17 mouse cellular contexts compared by ENCODE assay signal in genomic region chr5:65919904-65920303, GRCm38 (mm10). TPM values are rescaled to one million over a fixed set of nuclear protein-coding genes. Genes with fewer than 3 reads are reported as not detected.
"Had no signal": no experiment of that assay in that cellular context is flagged by ENCODE, and none has a peak within 500 bp of the region (broad histone marks: within the 10 kb centered on the region; RNA-seq: fewer than 3 reads in every experiment).

No protein-coding gene starts in this region.

- H3K27me3 ChIP-seq: limb, embryonic 13.5 days; liver, embryonic 15.5 days; megakaryocyte, embryonic 14.5 days; midbrain, embryonic 12.5 days; neural tube, embryonic 13.5 days had no signal

- H3K4me1 ChIP-seq: liver, embryonic 15.5 days had no signal

- H3K36me3 ChIP-seq: limb, embryonic 13.5 days; liver, embryonic 15.5 days; midbrain, embryonic 12.5 days; neural tube, embryonic 13.5 days had no signal

- H3K4me3 ChIP-seq: limb, embryonic 13.5 days; liver, embryonic 15.5 days; midbrain, embryonic 12.5 days; neural tube, embryonic 13.5 days had no signal

- H3K4me2 ChIP-seq: limb, embryonic 13.5 days; liver, embryonic 15.5 days; lung, embryonic 14.5 days; midbrain, embryonic 12.5 days; neural tube, embryonic 13.5 days had no signal

- H3K9me3 ChIP-seq: limb, embryonic 13.5 days; liver, embryonic 15.5 days; midbrain, embryonic 12.5 days; neural tube, embryonic 13.5 days had no signal

- H3K9ac ChIP-seq: limb, embryonic 13.5 days; liver, embryonic 15.5 days; lung, embryonic 14.5 days; midbrain, embryonic 12.5 days; neural tube, embryonic 13.5 days had no signal

- DNase-seq: kidney, adult 11 months; kidney, adult 9 months; left cerebral cortex, postnatal 4 days; lung, embryonic 14.5 days; lung, postnatal 4 days; retina, postnatal 1 day; right cerebral cortex, postnatal 4 days had no signal

- H3K27ac ChIP-seq: kidney, postnatal 0 days; limb, embryonic 13.5 days; liver, embryonic 15.5 days; neural tube, embryonic 13.5 days had no signal

RNA-seq across cellular contexts. Expression of gene Chrna9, which starts 14.8 kb away (rescaled TPM):
- total RNA-seq: layer of hippocampus, adult 18-20 months; layer of hippocampus, postnatal 10 days; left cerebral cortex, postnatal 4 days; liver, adult 2 months had no signal
- polyA plus RNA-seq: liver, adult 2 months; liver, embryonic 15.5 days; lung, embryonic 14.5 days; midbrain, embryonic 12.5 days; midbrain, embryonic 16.5 days; neural tube, embryonic 13.5 days had no signal
